39 mouse cellular contexts compared by ENCODE assay signal in genomic region chrX:73341473-73341872, GRCm38 (mm10). TPM values are rescaled to one million over a fixed set of nuclear protein-coding genes. Genes with fewer than 3 reads are reported as not detected.
"Had no signal": no experiment of that assay in that cellular context is flagged by ENCODE, and none has a peak within 500 bp of the region (broad histone marks: within the 10 kb centered on the region; RNA-seq: fewer than 3 reads in every experiment).

No protein-coding gene starts in this region.

- DNase-seq: gastrocnemius, adult 2 months; gastrocnemius, postnatal 10 days; gastrocnemius, postnatal 36 days; heart, adult 11 months; heart, adult 2 months; heart, postnatal 14 days; heart, postnatal 36 days; kidney, adult 11 months; kidney, adult 2 months; kidney, postnatal 10 days; kidney, postnatal 25 days; kidney, postnatal 4 days; layer of hippocampus, postnatal 36 days; left cerebral cortex, postnatal 4 days had no signal

- H3K27me3 ChIP-seq: heart, embryonic 15.5 days; hindbrain, embryonic 13.5 days; hindbrain, embryonic 15.5 days had no signal

- H3K36me3 ChIP-seq: heart, embryonic 13.5 days; heart, embryonic 15.5 days; hindbrain, embryonic 13.5 days; hindbrain, embryonic 15.5 days; limb, embryonic 13.5 days; limb, embryonic 15.5 days had no signal

- H3K9me3 ChIP-seq: heart, embryonic 13.5 days; heart, embryonic 15.5 days; hindbrain, embryonic 13.5 days; hindbrain, embryonic 15.5 days; limb, embryonic 13.5 days; limb, embryonic 15.5 days had no signal

- H3K27ac ChIP-seq: heart, embryonic 13.5 days; heart, embryonic 15.5 days; hindbrain, embryonic 13.5 days; hindbrain, embryonic 15.5 days; layer of hippocampus, adult 2 months; limb, embryonic 13.5 days; limb, embryonic 15.5 days; liver, embryonic 14.5 days had no signal

- H3K9ac ChIP-seq: heart, embryonic 13.5 days; heart, embryonic 15.5 days; hindbrain, embryonic 13.5 days; hindbrain, embryonic 15.5 days; limb, embryonic 13.5 days; limb, embryonic 15.5 days; liver, embryonic 14.5 days had no signal

RNA-seq across cellular contexts. Expression of gene Gm45015, which starts 4.8 kb away (rescaled TPM):
- total RNA-seq: gastrocnemius, adult 2 months; gastrocnemius, postnatal 10 days; gastrocnemius, postnatal 36 days; heart, adult 2 months; heart, postnatal 14 days; heart, postnatal 36 days; hindbrain, postnatal 0 days; layer of hippocampus, adult 2 months; layer of hippocampus, postnatal 10 days; layer of hippocampus, postnatal 36 days; left cerebral cortex, adult 18-20 months; left cerebral cortex, adult 8-10 months; left cerebral cortex, postnatal 10 days; left cerebral cortex, postnatal 25 days; left cerebral cortex, postnatal 4 days had no signal
- polyA plus RNA-seq: gonadal fat pad, adult 2 months; heart, adult 2 months; heart, embryonic 11.5 days; heart, embryonic 13.5 days; heart, embryonic 15.5 days; heart, postnatal 0 days; hindbrain, embryonic 11.5 days; hindbrain, embryonic 13.5 days; hindbrain, embryonic 15.5 days; hindbrain, postnatal 0 days; intestine, embryonic 14.5 days; intestine, embryonic 16.5 days; kidney, adult 2 months; kidney, embryonic 16.5 days; limb, embryonic 11.5 days; limb, embryonic 13.5 days; limb, embryonic 15.5 days; liver, embryonic 11.5 days; liver, embryonic 14.5 days; liver, embryonic 16.5 days had no signal

RNA-seq across cellular contexts. Expression of gene Xlr5a, which starts 48.7 kb away (rescaled TPM):
- total RNA-seq: gastrocnemius, adult 2 months; gastrocnemius, postnatal 10 days; gastrocnemius, postnatal 36 days; heart, adult 2 months; heart, postnatal 14 days; heart, postnatal 36 days; hematopoietic stem cell, adult 5-6 weeks; hindbrain, postnatal 0 days; layer of hippocampus, adult 2 months; layer of hippocampus, postnatal 10 days; left cerebral cortex, adult 18-20 months; left cerebral cortex, postnatal 10 days; left cerebral cortex, postnatal 25 days; left cerebral cortex, postnatal 4 days had no signal
- polyA plus RNA-seq: gonadal fat pad, adult 2 months; heart, adult 2 months; heart, embryonic 11.5 days; heart, embryonic 13.5 days; heart, embryonic 15.5 days; heart, postnatal 0 days; hindbrain, embryonic 11.5 days; hindbrain, embryonic 13.5 days; hindbrain, postnatal 0 days; intestine, embryonic 14.5 days; kidney, adult 2 months; kidney, embryonic 16.5 days; limb, embryonic 11.5 days; limb, embryonic 15.5 days; liver, embryonic 11.5 days; liver, embryonic 14.5 days had no signal

RNA-seq across cellular contexts. Expression of gene Xlr5c, which starts 48.7 kb away (rescaled TPM):
- total RNA-seq: gastrocnemius, adult 2 months; gastrocnemius, postnatal 10 days; gastrocnemius, postnatal 36 days; heart, adult 2 months; heart, postnatal 14 days; heart, postnatal 36 days; hematopoietic stem cell, adult 5-6 weeks; hindbrain, postnatal 0 days; layer of hippocampus, adult 2 months; layer of hippocampus, postnatal 10 days; layer of hippocampus, postnatal 36 days; left cerebral cortex, adult 18-20 months; left cerebral cortex, adult 8-10 months; left cerebral cortex, postnatal 10 days; left cerebral cortex, postnatal 25 days; left cerebral cortex, postnatal 4 days had no signal
- polyA plus RNA-seq: gonadal fat pad, adult 2 months; heart, adult 2 months; heart, embryonic 11.5 days; heart, embryonic 13.5 days; heart, embryonic 15.5 days; heart, postnatal 0 days; hindbrain, embryonic 11.5 days; hindbrain, embryonic 13.5 days; hindbrain, embryonic 15.5 days; hindbrain, postnatal 0 days; intestine, embryonic 14.5 days; intestine, embryonic 16.5 days; kidney, embryonic 16.5 days; limb, embryonic 11.5 days; limb, embryonic 13.5 days; limb, embryonic 15.5 days; liver, embryonic 11.5 days; liver, embryonic 14.5 days; liver, embryonic 16.5 days had no signal

RNA-seq across cellular contexts. Expression of gene Gm18336, which starts 57.1 kb away (rescaled TPM):
- total RNA-seq: gastrocnemius, adult 2 months; gastrocnemius, postnatal 10 days; gastrocnemius, postnatal 36 days; heart, adult 2 months; heart, postnatal 14 days; heart, postnatal 36 days; hematopoietic stem cell, adult 5-6 weeks; layer of hippocampus, adult 2 months; left cerebral cortex, adult 18-20 months had no signal
- polyA plus RNA-seq: heart, adult 2 months; heart, embryonic 11.5 days; heart, embryonic 13.5 days; heart, embryonic 15.5 days; heart, postnatal 0 days; hindbrain, embryonic 11.5 days; hindbrain, embryonic 13.5 days; hindbrain, embryonic 15.5 days; intestine, embryonic 14.5 days; intestine, embryonic 16.5 days; kidney, adult 2 months; kidney, embryonic 16.5 days; limb, embryonic 11.5 days; limb, embryonic 13.5 days; limb, embryonic 15.5 days; liver, embryonic 11.5 days; liver, embryonic 14.5 days; liver, embryonic 16.5 days had no signal
